Comparison of ENCODE assay signal across 8 mouse cellular contexts in genomic region chr11:116129993-116130487, GRCm38 (mm10). TPM values are rescaled to one million over a fixed set of nuclear protein-coding genes. Genes with fewer than 3 reads are reported as not detected.
DNase-seq lines count a peak whose midpoint lies in the region; ATAC-seq and TF ChIP-seq lines count a peak whose summit lies in the region.

No protein-coding gene starts in this region.

- peaks cover 50% of the 10 kb centered on the region for H3K36me3 ChIP-seq in heart, embryonic 12.5 days
- peaks cover 27% of the 10 kb centered on the region for H3K36me3 ChIP-seq in ES-E14 (ENCODE audit: control insufficient read depth, insufficient read depth, low read length, poor library complexity, severe bottlenecking)
- H3K36me3 ChIP-seq in liver, postnatal 0 days (replicated peaks; ENCODE audit: insufficient read depth, low read length), result peaks cover 26% of the 10 kb centered on the region

- ATAC-seq in heart, embryonic 12.5 days (ENCODE audit: insufficient number of reproducible peaks, low FRiP score), result peak; percentile 24; the same call in 1 of the 2 replicates
- peak; percentile 64 for ATAC-seq in granulocyte monocyte progenitor cell, adult 5-6 weeks (replicated peaks; ENCODE audit: poor library complexity, severe bottlenecking)
- peak; percentile 15; the same call in 1 of the 2 replicates for ATAC-seq in liver, postnatal 0 days

- H3K4me3 ChIP-seq in heart, embryonic 12.5 days, result peak overlapping the region; percentile 66
- peak overlapping the region; percentile 67 to 71 for H3K4me3 ChIP-seq in ES-E14 (ENCODE audit: insufficient read depth in 1 of 2, low read depth in 1 of 2, low read length in 2 of 2, poor library complexity in 1 of 2, severe bottlenecking in 1 of 2)
- peak overlapping the region; percentile 71 for H3K4me3 ChIP-seq in liver, postnatal 0 days (ENCODE audit: low read depth, low read length)

- no peak for TF ChIP-seq EP300 in liver, postnatal 0 days (IDR thresholded peaks at IDR 0.05; ENCODE audit: low read depth)

- H3K4me1 ChIP-seq in heart, embryonic 12.5 days (replicated peaks), result peaks cover 35% of the 10 kb centered on the region
- H3K4me1 ChIP-seq in ES-E14 (ENCODE audit: control insufficient read depth in 2 of 2, insufficient read depth in 2 of 2, low read length in 2 of 2, poor library complexity in 1 of 2), result peaks cover 0 to 20% of the 10 kb centered on the region in 2 experiments; a peak in 1 of 4 replicates
- H3K4me1 ChIP-seq in liver, postnatal 0 days (ENCODE audit: insufficient read depth), result peaks cover 26% of the 10 kb centered on the region

- H3K27me3 ChIP-seq in heart, embryonic 12.5 days (replicated peaks), result no peaks in the 10 kb centered on the region
- H3K27me3 ChIP-seq in liver, postnatal 0 days (ENCODE audit: insufficient read depth, low read length), result no peaks in the 10 kb centered on the region

- no peak for DNase-seq in heart, adult 9 months (ENCODE audit: low spot score in 2 of 2)
- no peak for DNase-seq in ES-E14 (ENCODE audit: low read depth, low spot score)
- no peak for DNase-seq in liver, postnatal 0 days
- DNase-seq in thymus, postnatal 14 days, result peak; percentile 51
- DNase-seq in urinary bladder, adult 2 months (ENCODE audit: low spot score), result no peak
- DNase-seq in left cerebral cortex, postnatal 14 days (ENCODE audit: low spot score in 2 of 2), result no peak

- no peak for TF ChIP-seq CTCF in liver, postnatal 0 days (IDR thresholded peaks at IDR 0.05; ENCODE audit: low read depth)

- peaks cover 4% of the 10 kb centered on the region; the same call in 1 of the 2 replicates for H3K9me3 ChIP-seq in heart, embryonic 12.5 days (replicated peaks)
- H3K9me3 ChIP-seq in ES-E14 (ENCODE audit: control insufficient read depth, insufficient read depth, low read depth, low read length), result no peaks in the 10 kb centered on the region
- H3K9me3 ChIP-seq in liver, postnatal 0 days (ENCODE audit: low read length), result no peaks in the 10 kb centered on the region

- H3K4me2 ChIP-seq in heart, embryonic 12.5 days, result peak overlapping the region; percentile 69
- peak overlapping the region; percentile 84 for H3K4me2 ChIP-seq in liver, postnatal 0 days (ENCODE audit: low read depth, low read length)

- peak overlapping the region; percentile 86 for H3K9ac ChIP-seq in heart, embryonic 12.5 days
- H3K9ac ChIP-seq in ES-E14 (ENCODE audit: insufficient read depth, low read depth, low read length, poor library complexity, severe bottlenecking), result peak overlapping the region; percentile 54; the same call in 1 of the 2 replicates
- H3K9ac ChIP-seq in liver, postnatal 0 days (replicated peaks), result peak overlapping the region; percentile 77

- H3K27ac ChIP-seq in heart, embryonic 12.5 days (ENCODE audit: poor library complexity, severe bottlenecking), result peak overlapping the region; percentile 92
- no peak overlapping the region for H3K27ac ChIP-seq in ES-E14 (ENCODE audit: insufficient read depth, low read depth, low read length, poor library complexity, severe bottlenecking)
- H3K27ac ChIP-seq in liver, postnatal 0 days (ENCODE audit: low read depth), result peak overlapping the region; percentile 92

- WGBS in heart, embryonic 12.5 days, result 44% methylated on average over 8 of the region's 8 CpGs
- 22% methylated on average over 8 of the region's 8 CpGs for WGBS in liver, postnatal 0 days (ENCODE audit: insufficient replicate concordance)

- in situ Hi-C loops in ES-E14 (cut with MboI; ENCODE audit: low sequenced_read_pairs in 2 of 2, unreplicated experiment in 2 of 2), result no loop called here

- intact Hi-C loops in left cerebral cortex, postnatal 14 days (cut with DNase I), result loop anchor here (1.0 to 5.0 kb wide), 2 partner anchors 43 to 108 kb away; no protein-coding TSS in a partner anchor

TF ChIP-seq in ES-E14, 5 proteins besides CTCF, POLR2A, EP300 and RAD21:
- TF ChIP-seq ZNF384 (IDR thresholded peaks at IDR 0.05; ENCODE audit: low read depth, low read length) (no peak), HCFC1 (IDR thresholded peaks at IDR 0.05; ENCODE audit: borderline replicate concordance, insufficient read depth, low read length) (no peak), ZC3H11A (IDR thresholded peaks at IDR 0.05; ENCODE audit: borderline replicate concordance, low read depth, low read length) (no peak), CHD2 (IDR thresholded peaks at IDR 0.05; ENCODE audit: low read depth, low read length) (no peak), MAFK (IDR thresholded peaks at IDR 0.05; ENCODE audit: insufficient read depth, low read depth, low read length) (no peak)

RNA-seq across cellular contexts. Expression of gene Trim65, which starts 0.9 kb away (rescaled TPM):
- 4.7 and 4.9 TPM in 2 replicates for polyA plus RNA-seq in heart, embryonic 12.5 days (2016; fragmentation: Nextera tagmentation; extraction: Ambion mirVana)
- total RNA-seq in ES-E14 (2012; rRNA removed), result 0.31 and 0.42 TPM in 2 replicates
- 11.6 and 18.1 TPM in 2 replicates for total RNA-seq in granulocyte monocyte progenitor cell, adult 5-6 weeks (2014; fragmentation: Nextera tagmentation)
- 3.7 and 7.0 TPM in 2 replicates for total RNA-seq in granulocyte monocyte progenitor cell, adult 5-6 weeks (2017)
- polyA plus RNA-seq in liver, postnatal 0 days (2015; fragmentation: Nextera tagmentation; extraction: Ambion mirVana), result 1.1 and 1.2 TPM in 2 replicates
- 9.6 and 11.8 TPM in 2 replicates for polyA plus RNA-seq in urinary bladder, adult 2 months (2012; rRNA removed)
- 1 to 10 TPM; 5.4 to 7.0 TPM for total RNA-seq in left cerebral cortex, postnatal 14 days (2021)

RNA-seq across cellular contexts. Expression of gene Trim47, which starts 3.0 kb away (rescaled TPM):
- polyA plus RNA-seq in heart, embryonic 12.5 days (2016; fragmentation: Nextera tagmentation; extraction: Ambion mirVana), result 54.8 and 58.2 TPM in 2 replicates
- 2.0 and 3.3 TPM in 2 replicates for total RNA-seq in ES-E14 (2012; rRNA removed)
- 1.9 TPM in 1 of 2 replicates, not detected in the other for total RNA-seq in granulocyte monocyte progenitor cell, adult 5-6 weeks (2014; fragmentation: Nextera tagmentation)
- total RNA-seq in granulocyte monocyte progenitor cell, adult 5-6 weeks (2017), result 3.1 TPM in 1 of 2 replicates, not detected in the other
- 5.7 and 7.4 TPM in 2 replicates for polyA plus RNA-seq in liver, postnatal 0 days (2015; fragmentation: Nextera tagmentation; extraction: Ambion mirVana)
- polyA plus RNA-seq in urinary bladder, adult 2 months (2012; rRNA removed), result 33.1 and 40.7 TPM in 2 replicates
- 1 to 10 TPM; 8.7 to 9.0 TPM for total RNA-seq in left cerebral cortex, postnatal 14 days (2021)

RNA-seq across cellular contexts. Expression of gene Mrpl38, which starts 8.6 kb away (rescaled TPM):
- 85.0 and 89.1 TPM in 2 replicates for polyA plus RNA-seq in heart, embryonic 12.5 days (2016; fragmentation: Nextera tagmentation; extraction: Ambion mirVana)
- total RNA-seq in ES-E14 (2012; rRNA removed), result 81.1 and 81.3 TPM in 2 replicates
- total RNA-seq in granulocyte monocyte progenitor cell, adult 5-6 weeks (2014; fragmentation: Nextera tagmentation), result 52.1 and 60.1 TPM in 2 replicates
- total RNA-seq in granulocyte monocyte progenitor cell, adult 5-6 weeks (2017), result 22.8 and 29.6 TPM in 2 replicates
- 43.9 and 44.0 TPM in 2 replicates for polyA plus RNA-seq in liver, postnatal 0 days (2015; fragmentation: Nextera tagmentation; extraction: Ambion mirVana)
- 21.4 and 29.3 TPM in 2 replicates for polyA plus RNA-seq in urinary bladder, adult 2 months (2012; rRNA removed)
- total RNA-seq in left cerebral cortex, postnatal 14 days (2021), result 10 to 100 TPM; 51.1 to 56.1 TPM

RNA-seq across cellular contexts. Expression of gene Fbf1, which starts 37.9 kb away (rescaled TPM):
- 37.2 and 37.5 TPM in 2 replicates for polyA plus RNA-seq in heart, embryonic 12.5 days (2016; fragmentation: Nextera tagmentation; extraction: Ambion mirVana)
- total RNA-seq in ES-E14 (2012; rRNA removed), result 29.4 and 32.1 TPM in 2 replicates
- total RNA-seq in granulocyte monocyte progenitor cell, adult 5-6 weeks (2014; fragmentation: Nextera tagmentation), result 14.1 and 22.2 TPM in 2 replicates
- total RNA-seq in granulocyte monocyte progenitor cell, adult 5-6 weeks (2017), result 15.3 and 22.8 TPM in 2 replicates
- 2.2 and 2.3 TPM in 2 replicates for polyA plus RNA-seq in liver, postnatal 0 days (2015; fragmentation: Nextera tagmentation; extraction: Ambion mirVana)
- 46.8 and 47.7 TPM in 2 replicates for polyA plus RNA-seq in urinary bladder, adult 2 months (2012; rRNA removed)
- 10 to 100 TPM; 88.7 to 94.7 TPM for total RNA-seq in left cerebral cortex, postnatal 14 days (2021)

RNA-seq across cellular contexts. Expression of gene Wbp2, which starts 43.2 kb away (rescaled TPM):
- 137 and 141 TPM in 2 replicates for polyA plus RNA-seq in heart, embryonic 12.5 days (2016; fragmentation: Nextera tagmentation; extraction: Ambion mirVana)
- 16.9 and 20.1 TPM in 2 replicates for total RNA-seq in ES-E14 (2012; rRNA removed)
- 83.3 and 96.6 TPM in 2 replicates for total RNA-seq in granulocyte monocyte progenitor cell, adult 5-6 weeks (2014; fragmentation: Nextera tagmentation)
- 13.6 and 17.3 TPM in 2 replicates for total RNA-seq in granulocyte monocyte progenitor cell, adult 5-6 weeks (2017)
- polyA plus RNA-seq in liver, postnatal 0 days (2015; fragmentation: Nextera tagmentation; extraction: Ambion mirVana), result 63.3 and 65.0 TPM in 2 replicates
- polyA plus RNA-seq in urinary bladder, adult 2 months (2012; rRNA removed), result 119 and 147 TPM in 2 replicates
- total RNA-seq in left cerebral cortex, postnatal 14 days (2021), result 100 to 1,000 TPM; 278 to 292 TPM
